Mouse (Mus musculus) midbrain, embryonic 11.5 days (tissue): ENCODE results near the gene Olfml3. TPM values are rescaled to one million over a fixed set of nuclear protein-coding genes. Genes with fewer than 3 reads are reported as not detected.

ENCODE experiments used
- ATAC-seq: fragments of 200-750 bp; cut with Nextera tagmentation; 2 replicates; pipeline ENCODE4 v1.8.0; 2017; ENCODE audit warnings: moderate TSS enrichment, moderate library complexity; ENCODE audit not compliant: low FRiP score
- DNase-seq: peaks from one replicate; pipeline ENCODE4 v3.0.0; 2015; ENCODE audit warnings: low spot score; ENCODE audit errors: missing footprints
- H3K27ac ChIP-seq: fragments of 300-500 bp; sonication (generic); 2 replicates; pipeline ENCODE4 v1.5.1; 2014; ENCODE audit warnings: low read depth, low read length
- H3K27me3 ChIP-seq: fragments of 300-500 bp; sonication (generic); 2 replicates; pipeline ENCODE4 v1.6.1; 2014; ENCODE audit warnings: mild to moderate bottlenecking, low read length, moderate library complexity, mixed read lengths; ENCODE audit not compliant: control insufficient read depth, insufficient read depth
- H3K36me3 ChIP-seq: fragments of 300-500 bp; sonication (generic); 2 replicates; pipeline ENCODE4 v1.6.1; 2014; ENCODE audit warnings: mild to moderate bottlenecking, low read length, moderate library complexity, mixed read lengths; ENCODE audit not compliant: control insufficient read depth, insufficient read depth
- H3K4me1 ChIP-seq: fragments of 300-500 bp; sonication (generic); 2 replicates; pipeline ENCODE4 v1.6.1; 2014; ENCODE audit warnings: low read length; ENCODE audit not compliant: control insufficient read depth, insufficient read depth
- H3K4me2 ChIP-seq: fragments of 300-500 bp; sonication (generic); 2 replicates; pipeline ENCODE4 v1.6.1; 2014; ENCODE audit warnings: mild to moderate bottlenecking, moderate library complexity
- H3K4me3 ChIP-seq: fragments of 300-500 bp; sonication (generic); 2 replicates; pipeline ENCODE4 v1.5.1; 2014; ENCODE audit warnings: low read depth, low read length
- H3K9ac ChIP-seq: fragments of 300-500 bp; sonication (generic); 2 replicates; pipeline ENCODE4 v1.6.1; 2014; ENCODE audit warnings: low read length
- H3K9me3 ChIP-seq: fragments of 300-500 bp; sonication (generic); 2 replicates; pipeline ENCODE4 v1.6.1; 2016; ENCODE audit warnings: low read length; ENCODE audit not compliant: control insufficient read depth
- WGBS: fragments of 180-500 bp; shearing (Covaris S2); extraction: QIAGEN DNeasy Blood & Tissue Kit; methylation state at CpG from one replicate; pipeline ENCODE4 v1.1.7; 2014; 5-methylcytosine and 5-hydroxymethylcytosine counted together
- polyA plus RNA-seq: library from polyadenylated mRNA; unstranded; fragments of >200 nt; fragmentation: Nextera tagmentation; extraction: Ambion mirVana; gene quantifications from 2 replicates; pipeline ENCODE4 v1.2.1, GENCODE M21; 2014

The Olfml3 gene
- polyA plus RNA-seq, 1 experiment from 2014 or later, result 8.9 TPM

GRCm38 (mm10) chr3:103716774-103717760 is 20.7 kb downstream of the Olfml3 start:
- no peak overlapping the region for H3K27ac ChIP-seq
- ATAC-seq, result peak; percentile 58; the same call in 1 of the 2 replicates
- WGBS, result 51% methylated on average over 15 of the region's 15 CpGs

GRCm38 (mm10) chr3:103715762-103716693 is 21.8 kb downstream of the Olfml3 start:
- H3K9ac ChIP-seq, result no peak overlapping the region
- peak overlapping the region; percentile 7; the same call in 1 of the 2 replicates for H3K4me2 ChIP-seq
- no peak overlapping the region; the same call in 1 of the 2 replicates for H3K27ac ChIP-seq
- no peaks in the 10 kb centered on the region for H3K36me3 ChIP-seq
- H3K4me3 ChIP-seq, result no peak overlapping the region
- DNase-seq, result peak; percentile 94
- WGBS, result 33% methylated on average over 11 of the region's 11 CpGs
- peak; percentile 86 for ATAC-seq
- no peaks in the 10 kb centered on the region for H3K27me3 ChIP-seq
- H3K9me3 ChIP-seq, result no peaks in the 10 kb centered on the region
- peaks cover 12% of the 10 kb centered on the region for H3K4me1 ChIP-seq

More at GRCm38 (mm10) chr3:103716774-103717760, 20.7 kb downstream of the Olfml3 start:
- peak; percentile 91 for DNase-seq
- Histone ChIP-seq H3K27me3 (no peaks in the 10 kb centered on the region), H3K9me3 (no peaks in the 10 kb centered on the region), H3K4me1 (peaks cover 12% of the 10 kb centered on the region), H3K9ac (no peak overlapping the region), H3K4me3 (no peak overlapping the region), H3K4me2 (no peak overlapping the region), H3K36me3 (no peaks in the 10 kb centered on the region)

GRCm38 (mm10) chr3:103714942-103715341 is 22.9 kb downstream of the Olfml3 start:
- 82% methylated on average over 8 of the region's 8 CpGs for WGBS
- ATAC-seq (no peak), DNase-seq (no peak)
- peaks cover 12% of the 10 kb centered on the region for H3K4me1 ChIP-seq
- no peaks in the 10 kb centered on the region for H3K36me3 ChIP-seq
- H3K4me2 ChIP-seq, result no peak overlapping the region
- H3K27ac ChIP-seq, result no peak overlapping the region
- H3K9ac ChIP-seq, result no peak overlapping the region
- no peaks in the 10 kb centered on the region for H3K9me3 ChIP-seq
- H3K27me3 ChIP-seq, result no peaks in the 10 kb centered on the region
- H3K4me3 ChIP-seq, result no peak overlapping the region

DNA sequence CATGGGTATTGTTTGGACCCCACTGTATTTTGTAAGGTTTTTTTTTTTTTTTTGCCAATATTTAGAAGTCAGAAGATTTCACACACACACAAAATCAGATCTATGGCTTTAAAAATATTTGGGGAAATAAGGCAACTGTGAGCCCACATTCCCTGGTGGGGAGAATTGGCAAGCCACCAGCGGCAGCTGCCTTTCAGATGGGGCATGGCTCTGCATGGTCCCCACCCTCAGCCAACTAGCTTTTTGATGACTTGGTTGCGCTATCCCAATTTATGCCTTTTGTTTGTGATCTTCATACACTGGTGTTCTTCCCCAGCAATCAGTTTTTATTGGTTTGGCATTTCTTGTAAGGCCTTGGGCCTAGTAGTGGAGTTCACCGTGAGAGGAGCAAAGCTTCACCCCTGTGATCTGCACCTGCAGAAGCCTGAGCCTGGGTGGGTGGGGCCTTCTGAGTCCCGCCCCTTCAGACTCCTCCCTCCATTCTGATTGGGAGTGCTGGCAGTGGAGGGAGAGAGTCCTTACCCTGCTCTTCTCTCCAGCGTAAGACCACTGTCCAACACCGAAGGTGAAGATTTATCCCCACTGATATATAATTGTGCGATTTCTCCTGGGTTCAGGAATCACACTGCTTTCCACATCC is 23.4 kb downstream of the Olfml3 start:
- no peak overlapping the region for H3K9ac ChIP-seq
- DNase-seq (no peak), ATAC-seq (no peak)
- peaks cover 12% of the 10 kb centered on the region for H3K4me1 ChIP-seq
- no peak overlapping the region for H3K4me2 ChIP-seq
- no peaks in the 10 kb centered on the region for H3K27me3 ChIP-seq
- no peak overlapping the region for H3K4me3 ChIP-seq
- H3K9me3 ChIP-seq, result no peaks in the 10 kb centered on the region
- WGBS, result 71% methylated on average over 7 of the region's 7 CpGs
- H3K27ac ChIP-seq, result no peak overlapping the region
- H3K36me3 ChIP-seq, result no peaks in the 10 kb centered on the region

DNA sequence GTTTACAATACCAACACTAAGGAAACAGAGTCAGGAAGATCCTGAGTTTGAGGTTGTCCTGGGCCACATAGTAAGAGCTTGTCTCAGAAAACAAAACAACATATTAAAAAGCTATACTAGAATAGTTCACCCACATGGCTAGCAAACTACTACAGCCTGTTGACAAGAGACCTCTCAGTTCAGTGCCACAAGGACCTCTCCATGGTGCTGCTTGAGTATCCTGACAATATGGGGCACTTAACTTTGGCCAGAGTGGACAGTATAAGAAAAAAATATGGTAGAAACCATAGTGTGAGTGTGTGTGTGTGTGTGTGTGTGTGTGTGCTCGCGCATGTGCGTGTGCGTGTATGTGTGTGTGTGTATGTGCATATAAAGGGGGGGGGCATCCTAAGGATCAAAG is 25.6 kb downstream of the Olfml3 start:
- ATAC-seq (no peak), DNase-seq (no peak)
- 91% methylated on average over 4 of the region's 4 CpGs for WGBS
- Histone ChIP-seq H3K4me3 (no peak overlapping the region), H3K27me3 (no peaks in the 10 kb centered on the region), H3K9me3 (no peaks in the 10 kb centered on the region), H3K4me2 (no peak overlapping the region), H3K9ac (no peak overlapping the region), H3K27ac (no peak overlapping the region), H3K36me3 (no peaks in the 10 kb centered on the region), H3K4me1 (peaks cover 9% of the 10 kb centered on the region)

DNA sequence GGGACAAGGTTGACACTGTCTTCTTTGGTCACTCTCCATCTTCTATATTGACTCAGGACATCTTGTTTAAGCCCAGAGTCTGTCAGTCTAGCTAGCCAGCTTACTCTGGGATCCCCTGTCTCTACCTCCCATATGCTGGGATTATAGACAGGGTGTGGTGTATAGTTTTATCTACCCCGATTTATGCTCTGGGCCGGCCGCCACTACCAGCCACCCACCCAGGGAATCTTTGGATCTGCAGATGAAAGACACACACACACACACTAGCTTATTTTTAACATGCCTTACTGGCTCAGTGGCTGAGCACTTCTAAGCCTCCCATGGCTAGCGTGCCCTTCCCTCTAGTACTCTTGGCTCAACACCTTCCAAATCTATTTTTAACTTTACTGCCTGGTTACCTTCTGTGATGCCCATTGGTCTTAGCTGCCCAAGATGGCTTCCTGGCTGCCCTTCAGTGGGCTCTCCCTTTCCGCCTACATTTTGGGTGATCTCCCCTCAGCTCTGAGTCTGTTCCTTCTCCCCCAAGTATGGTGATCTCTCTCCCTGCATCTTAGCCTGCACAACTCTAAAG is 28.2 kb downstream of the Olfml3 start:
- Histone ChIP-seq H3K9me3 (no peaks in the 10 kb centered on the region), H3K27ac (no peak overlapping the region), H3K4me1 (no peaks in the 10 kb centered on the region), H3K9ac (no peak overlapping the region), H3K4me3 (no peak overlapping the region), H3K36me3 (no peaks in the 10 kb centered on the region), H3K27me3 (no peaks in the 10 kb centered on the region), H3K4me2 (no peak overlapping the region)
- WGBS, result 97% methylated on average over 5 of the region's 5 CpGs
- ATAC-seq (no peak), DNase-seq (no peak)

GRCm38 (mm10) chr3:103705426-103705825 is 32.4 kb downstream of the Olfml3 start:
- DNase-seq (no peak), ATAC-seq (no peak)
- WGBS, result 90% methylated on average over 12 of the region's 12 CpGs

GRCm38 (mm10) chr3:103704661-103705060 is 33.1 kb downstream of the Olfml3 start:
- DNase-seq (no peak), ATAC-seq (no peak)
- Histone ChIP-seq H3K4me3 (no peak overlapping the region), H3K9ac (no peak overlapping the region), H3K27ac (no peak overlapping the region), H3K4me2 (no peak overlapping the region), H3K4me1 (no peaks in the 10 kb centered on the region), H3K36me3 (no peaks in the 10 kb centered on the region), H3K27me3 (no peaks in the 10 kb centered on the region), H3K9me3 (no peaks in the 10 kb centered on the region)
- 85% methylated on average over 6 of the region's 6 CpGs for WGBS

More at GRCm38 (mm10) chr3:103705426-103705825, 32.4 kb downstream of the Olfml3 start:
- no peak overlapping the region for H3K9ac ChIP-seq
- H3K4me1 ChIP-seq, result no peaks in the 10 kb centered on the region
- H3K9me3 ChIP-seq, result no peaks in the 10 kb centered on the region
- no peak overlapping the region for H3K27ac ChIP-seq
- no peaks in the 10 kb centered on the region for H3K27me3 ChIP-seq
- H3K36me3 ChIP-seq, result no peaks in the 10 kb centered on the region
- H3K4me3 ChIP-seq, result no peak overlapping the region
- H3K4me2 ChIP-seq, result no peak overlapping the region
